ENCODE assay signal across 9 mouse cellular contexts in genomic region chr11:44586047-44586696, GRCm38 (mm10). TPM values are rescaled to one million over a fixed set of nuclear protein-coding genes. Genes with fewer than 3 reads are reported as not detected.
DNase-seq lines count a peak whose midpoint lies in the region; ATAC-seq lines count a peak whose summit lies in the region.
"Had no signal": no experiment of that assay in that cellular context is flagged by ENCODE, and none has a peak within 500 bp of the region (broad histone marks: within the 10 kb centered on the region; RNA-seq: fewer than 3 reads in every experiment).

No protein-coding gene starts in this region.

- no peak overlapping the region for H3K9ac ChIP-seq in kidney, embryonic 15.5 days
- H3K9ac ChIP-seq in midbrain, embryonic 13.5 days (replicated peaks) = no peak overlapping the region

- DNase-seq in kidney, adult 18-20 months = peak; percentile 46
- DNase-seq in WW6 (ENCODE audit: low read depth, low spot score) = peak; percentile 28
- DNase-seq in embryo, embryonic 11 days = peak; percentile 84
- DNase-seq in heart, postnatal 14 days = peak; percentile 66 to 88
- peak; percentile 63 for DNase-seq in left cerebral cortex, adult 11 months (ENCODE audit: low spot score)
- DNase-seq in telencephalon, adult 2 months (ENCODE audit: low read depth, low spot score) = peak; percentile 64

- 12% methylated on average over 3 of the region's 3 CpGs for WGBS in kidney, embryonic 15.5 days
- WGBS in midbrain, embryonic 13.5 days = 9% methylated on average over 3 of the region's 3 CpGs

- no peak overlapping the region for H3K4me2 ChIP-seq in kidney, embryonic 15.5 days
- H3K4me2 ChIP-seq in midbrain, embryonic 13.5 days (replicated peaks) = no peak overlapping the region

- H3K27me3 ChIP-seq in kidney, embryonic 15.5 days = no peaks in the 10 kb centered on the region
- no peaks in the 10 kb centered on the region for H3K27me3 ChIP-seq in midbrain, embryonic 13.5 days

- intact Hi-C loops in heart, postnatal 14 days (cut with DNase I) = loop anchor here (5.0 to 10.0 kb wide), 4 partner anchors 951 to 1341 kb away; no protein-coding TSS in a partner anchor

- H3K4me3 ChIP-seq in kidney, embryonic 15.5 days (replicated peaks) = no peak overlapping the region
- H3K4me3 ChIP-seq in midbrain, embryonic 13.5 days (replicated peaks) = no peak overlapping the region
- H3K4me3 ChIP-seq: erythroblast, embryonic 14.5 days had no signal

- no peaks in the 10 kb centered on the region for H3K4me1 ChIP-seq in kidney, embryonic 15.5 days
- no peaks in the 10 kb centered on the region for H3K4me1 ChIP-seq in midbrain, embryonic 13.5 days (replicated peaks)

- no peak overlapping the region for H3K27ac ChIP-seq in kidney, embryonic 15.5 days
- no peak overlapping the region for H3K27ac ChIP-seq in midbrain, embryonic 13.5 days

- H3K9me3 ChIP-seq in kidney, embryonic 15.5 days (replicated peaks) = no peaks in the 10 kb centered on the region
- no peaks in the 10 kb centered on the region for H3K9me3 ChIP-seq in midbrain, embryonic 13.5 days

- no peak for ATAC-seq in kidney, embryonic 15.5 days (replicated peaks; ENCODE audit: low FRiP score)
- ATAC-seq in midbrain, embryonic 13.5 days = peak; percentile 87

- H3K36me3 ChIP-seq in kidney, embryonic 15.5 days = no peaks in the 10 kb centered on the region
- H3K36me3 ChIP-seq in midbrain, embryonic 13.5 days = no peaks in the 10 kb centered on the region

RNA-seq across cellular contexts. Expression of gene Ebf1, which starts 30.9 kb away (rescaled TPM):
- 22.8 and 24.1 TPM in 2 replicates for polyA plus RNA-seq in kidney, embryonic 15.5 days (2015; fragmentation: Nextera tagmentation; extraction: Ambion mirVana)
- total RNA-seq in heart, postnatal 14 days (2021) = 10 to 100 TPM; 19.7 to 22.8 TPM
- polyA plus RNA-seq in midbrain, embryonic 13.5 days (2015; fragmentation: Nextera tagmentation; extraction: Ambion mirVana) = 93.8 and 94.0 TPM in 2 replicates
- polyA plus RNA-seq: erythroblast, embryonic 14.5 days had no signal

Comparison
In these comparisons a context has a peak if more than half of its experiments do, and no peak if none do; other contexts are left out.
1. DNase-seq: peak in every context shown above with its lines; median percentile 84 in embryo, embryonic 11 days; 77 in heart, postnatal 14 days; 64 in telencephalon, adult 2 months; 63 in left cerebral cortex, adult 11 months; 46 in kidney, adult 18-20 months; 28 in WW6.